Mouse (Mus musculus) urinary bladder, postnatal 4 days (tissue): ENCODE data around the gene Snx33.

Source experiments
- DNase-seq, 2 experiments: peaks; one replicate each; pipeline ENCODE4 v3.0.0; 2021 to 2022; ENCODE audit warnings: low spot score in 2 of 2

Snx33 gene

DNA sequence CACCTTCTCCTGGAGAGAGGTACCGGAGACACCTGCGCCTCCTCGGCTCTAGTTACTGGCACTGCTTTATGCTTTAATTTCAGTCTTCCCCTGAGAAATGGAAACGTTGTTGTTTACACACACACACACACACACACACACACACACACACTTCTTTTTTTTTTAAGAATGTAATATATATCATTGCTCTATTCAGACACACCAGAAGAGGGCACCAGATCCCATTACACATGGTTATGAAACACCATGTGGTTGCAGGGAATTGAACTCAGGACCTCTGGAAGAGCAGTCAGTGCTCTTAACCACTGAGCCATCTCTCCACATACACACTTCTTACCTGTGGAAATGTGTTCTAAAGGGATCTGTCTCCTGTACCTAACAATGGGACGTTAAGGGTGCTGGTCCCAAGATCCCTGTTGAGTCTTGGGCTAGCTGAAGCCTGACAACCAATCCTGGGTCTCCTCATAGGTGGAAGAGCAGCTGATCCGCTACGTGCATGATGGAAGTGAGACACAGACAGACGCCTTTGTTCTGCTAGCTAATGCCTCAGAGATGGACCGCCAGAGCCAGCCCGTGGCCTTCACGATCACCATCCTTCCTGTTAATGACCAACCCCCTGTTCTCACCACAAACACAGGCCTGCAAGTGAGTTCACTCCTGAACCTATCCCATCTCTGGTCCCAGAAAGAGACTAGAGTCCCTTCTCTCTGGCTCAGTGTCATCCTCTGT lies 37.5 kb downstream of the Snx33 start:
- DNase-seq, result no peak

DNA sequence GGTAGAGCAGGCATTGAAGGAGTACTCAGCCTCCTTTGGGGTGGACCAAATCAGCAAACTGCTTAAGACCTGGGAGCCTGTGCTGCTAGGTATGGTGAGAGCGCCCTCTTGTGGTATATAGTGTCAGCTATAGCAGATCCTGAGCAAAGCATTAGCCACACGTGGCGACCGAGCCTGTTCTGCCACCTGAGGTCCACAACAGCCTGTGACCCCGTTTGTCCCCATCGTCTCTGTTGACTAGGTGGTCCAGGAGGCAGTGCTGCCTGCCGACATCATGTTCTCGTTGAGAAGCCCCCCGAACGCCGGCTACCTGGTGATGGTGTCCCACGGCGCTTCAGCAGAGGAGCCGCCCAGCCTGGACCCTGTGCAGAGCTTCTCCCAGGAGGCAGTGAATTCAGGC lies 38.4 kb downstream of the Snx33 start:
- DNase-seq, result no peak

DNA sequence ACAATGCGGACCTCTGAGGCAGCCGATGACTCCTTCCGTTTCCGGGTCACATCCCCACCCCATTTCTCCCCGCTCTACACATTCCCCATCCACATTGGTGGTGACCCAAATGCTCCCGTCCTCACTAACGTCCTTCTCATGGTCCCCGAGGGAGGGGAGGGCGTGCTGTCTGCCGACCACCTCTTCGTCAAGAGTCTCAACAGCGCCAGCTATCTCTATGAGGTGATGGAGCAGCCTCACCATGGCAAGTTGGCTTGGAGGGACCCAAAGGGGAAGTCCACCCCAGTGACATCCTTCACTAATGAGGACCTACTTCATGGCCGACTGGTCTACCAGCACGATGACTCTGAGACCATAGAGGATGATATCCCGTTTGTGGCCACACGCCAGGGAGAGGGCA lies 40.6 kb downstream of the Snx33 start:
- no peak for DNase-seq

GRCm38 (mm10) chr9:56886601-56887000 lies 41.6 kb downstream of the Snx33 start:
- DNase-seq, result no peak

DNA sequence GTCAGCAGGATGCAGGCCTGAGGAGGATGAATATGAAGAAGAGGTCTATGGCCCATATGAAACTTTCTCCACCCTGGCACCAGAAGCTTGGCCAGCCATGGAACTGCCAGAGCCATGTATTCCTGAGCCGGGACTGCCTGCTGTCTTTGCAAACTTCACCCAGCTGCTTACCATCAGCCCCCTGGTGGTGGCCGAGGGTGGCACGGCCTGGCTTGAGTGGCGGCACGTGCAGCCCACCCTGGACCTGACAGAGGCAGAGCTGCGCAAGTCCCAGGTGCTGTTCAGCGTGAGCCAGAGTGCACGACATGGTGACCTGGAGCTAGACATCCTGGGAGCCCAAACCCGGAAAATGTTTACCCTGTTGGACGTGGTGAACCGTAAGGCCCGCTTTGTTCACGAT lies 42.1 kb downstream of the Snx33 start:
- DNase-seq, result no peak

- no peak for DNase-seq
Measured at GRCm38 (mm10) chr9:56884328-56884727, 43.8 kb downstream of the Snx33 start.

- DNase-seq, result no peak
Measured at GRCm38 (mm10) chr9:56883470-56883869, 44.7 kb downstream of the Snx33 start.

- no peak for DNase-seq
Measured at GRCm38 (mm10) chr9:56882818-56883217, 45.4 kb downstream of the Snx33 start.

GRCm38 (mm10) chr9:56882283-56882682 lies 45.9 kb downstream of the Snx33 start:
- DNase-seq, result no peak

- DNase-seq, result no peak
Measured at GRCm38 (mm10) chr9:56881539-56882082, 46.6 kb downstream of the Snx33 start.

DNA sequence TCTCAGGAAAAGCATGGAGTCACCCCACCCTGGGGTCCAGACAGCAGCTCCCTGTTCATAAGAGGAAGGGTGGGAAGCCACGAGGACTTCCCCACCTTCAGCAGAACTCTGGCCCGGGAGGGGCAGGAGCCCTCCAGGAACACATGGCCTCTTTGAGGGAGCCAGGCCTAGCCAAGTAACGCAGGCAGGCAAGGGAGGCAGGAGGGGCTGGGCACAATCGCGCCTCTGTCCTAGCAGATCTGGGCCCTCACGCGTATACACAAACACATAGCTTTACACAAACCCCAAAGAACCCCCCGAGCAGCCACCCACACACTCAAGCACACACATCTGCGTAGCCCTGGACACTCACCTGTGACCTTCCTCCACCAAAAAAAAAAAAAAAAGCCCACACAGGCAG lies 47.4 kb downstream of the Snx33 start:
- DNase-seq, result no peak

GRCm38 (mm10) chr9:56877284-56877683 lies 50.9 kb downstream of the Snx33 start:
- no peak for DNase-seq

GRCm38 (mm10) chr9:56876784-56877183 lies 51.4 kb downstream of the Snx33 start:
- DNase-seq, result peak in 1 of 2 experiments; percentile 78

DNA sequence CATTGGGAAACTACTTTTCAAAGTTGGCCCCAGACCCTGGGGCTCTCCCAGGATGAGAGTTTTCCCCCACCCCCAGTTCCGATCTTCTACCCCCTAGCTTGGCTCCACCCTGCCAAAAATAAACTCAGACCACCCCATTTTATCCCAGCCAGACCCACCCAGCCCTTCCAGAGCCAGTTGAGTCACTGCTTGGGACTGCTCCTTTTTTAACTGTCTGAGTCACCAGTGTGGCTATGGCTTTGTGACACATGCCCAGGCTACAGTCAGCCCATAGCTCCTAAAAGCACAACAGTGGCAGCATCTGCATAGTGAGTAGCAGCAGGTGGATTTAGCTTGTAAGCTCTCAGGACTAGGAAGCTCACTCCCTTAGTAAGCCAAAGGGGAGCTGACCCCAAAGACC lies 55.1 kb downstream of the Snx33 start:
- no peak for DNase-seq

- no peak for DNase-seq
Measured at GRCm38 (mm10) chr9:56872105-56872903, 55.9 kb downstream of the Snx33 start.

DNA sequence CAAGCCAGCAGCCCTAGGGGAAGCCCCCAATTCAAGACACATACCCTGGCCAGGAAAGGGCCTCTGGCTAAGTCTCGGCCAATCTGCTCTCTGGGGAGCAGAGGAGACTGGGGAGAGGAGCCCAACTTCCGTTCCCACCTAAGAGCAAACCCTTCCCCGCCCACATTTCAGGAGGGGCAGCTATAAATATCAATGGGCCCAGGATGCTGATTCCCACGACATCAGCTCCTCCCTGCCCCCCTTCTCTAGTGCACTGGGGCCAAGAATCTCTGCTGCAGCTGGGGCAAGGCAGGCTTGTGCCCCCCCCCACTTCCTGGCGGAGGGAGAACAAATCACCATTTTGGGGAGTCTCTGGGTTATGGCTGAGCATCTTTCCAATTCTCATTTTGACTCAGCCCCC lies 57.0 kb downstream of the Snx33 start:
- no peak for DNase-seq

DNA sequence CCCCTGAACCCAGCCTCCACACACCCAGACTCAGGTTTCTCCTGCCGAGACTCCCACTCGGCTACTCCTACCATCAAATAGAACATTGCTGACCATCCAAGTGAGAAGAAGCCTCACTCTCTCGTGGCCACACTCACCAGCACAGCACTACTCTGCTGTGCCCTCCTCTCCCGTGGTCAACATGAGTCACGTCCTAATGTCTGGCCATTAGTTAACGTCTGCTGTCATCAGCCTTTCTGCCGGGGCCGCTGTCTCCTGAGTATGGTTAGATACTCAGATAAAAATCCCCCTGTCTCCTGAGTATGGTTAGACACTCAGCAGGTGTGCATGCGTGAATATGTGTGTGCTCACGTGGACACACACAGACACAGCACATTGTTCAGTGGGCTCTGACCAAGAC lies 57.4 kb downstream of the Snx33 start:
- no peak for DNase-seq

DNA sequence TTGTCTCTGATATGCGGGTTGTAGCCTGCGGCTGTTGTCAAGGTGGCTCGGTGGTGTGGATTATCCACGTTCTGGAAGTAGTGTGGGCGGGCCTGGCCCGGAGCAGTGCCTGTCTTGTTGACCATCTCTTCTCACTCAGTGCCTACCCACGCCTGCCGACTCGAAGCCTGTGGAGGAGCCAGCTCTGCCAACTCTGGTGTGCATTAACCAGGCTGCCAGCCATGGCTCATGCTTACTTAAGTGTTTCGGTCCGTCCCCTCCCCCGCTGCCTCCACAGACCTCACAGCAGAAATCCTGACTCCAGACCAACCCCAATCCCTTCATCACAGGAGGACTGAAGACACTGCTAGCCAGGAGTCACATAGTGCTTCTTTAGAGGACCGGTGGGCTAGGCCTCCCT lies 58.6 kb downstream of the Snx33 start:
- DNase-seq, result no peak

DNA sequence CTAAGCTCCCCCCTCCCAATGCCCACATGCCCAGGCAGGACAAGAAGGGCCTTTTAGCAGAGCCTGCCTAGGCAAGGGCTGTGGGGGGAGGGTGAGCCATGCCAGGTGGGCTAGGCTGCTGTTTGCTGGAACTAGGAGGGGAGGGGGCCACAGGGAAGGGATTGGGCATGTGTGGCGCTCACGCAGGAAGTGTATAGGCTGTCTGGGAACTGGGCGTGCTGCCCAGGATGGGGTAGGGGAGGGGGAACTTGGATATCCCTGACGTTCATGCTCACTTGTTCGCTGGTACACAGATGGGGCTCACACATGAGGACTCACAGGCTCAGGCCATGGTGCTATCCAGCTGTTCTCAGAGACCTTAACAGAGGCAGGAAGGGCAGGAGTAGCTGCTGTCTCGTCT lies 59.9 kb downstream of the Snx33 start:
- DNase-seq, result peak in 1 of 2 experiments; percentile 79
